Mouse (Mus musculus): Measurements from ENCODE around the gene Mapk8ip3. TPM values are rescaled to one million over a fixed set of nuclear protein-coding genes. Genes with fewer than 3 reads are reported as not detected.

Gene Mapk8ip3
- polyA plus RNA-seq, 1 experiment from 2014 or later, result 25.6 TPM

- H3K4me2 ChIP-seq (ENCODE audit: low read depth, low read length), result no peak overlapping the region
- H3K4me1 ChIP-seq (replicated peaks; ENCODE audit: control insufficient read depth, insufficient read depth, low read length), result no peaks in the 10 kb centered on the region
- H3K36me3 ChIP-seq (ENCODE audit: control insufficient read depth, insufficient read depth, low read length), result peaks cover 39% of the 10 kb centered on the region
- no peak overlapping the region for H3K27ac ChIP-seq (ENCODE audit: low read length)
- 94% methylated on average over 2 of the region's 2 CpGs for WGBS
- no peak for ATAC-seq (ENCODE audit: low read depth)
- no peaks in the 10 kb centered on the region for H3K27me3 ChIP-seq (ENCODE audit: control insufficient read depth, insufficient read depth, low read depth, low read length)
- no peaks in the 10 kb centered on the region for H3K9me3 ChIP-seq (ENCODE audit: control insufficient read depth, low read length)
- no peak overlapping the region for H3K9ac ChIP-seq (ENCODE audit: low read length)
- no peak overlapping the region for H3K4me3 ChIP-seq (ENCODE audit: low read length)
Observed at GRCm38 (mm10) chr17:24907591-24907990, 29.2 kb downstream of the Mapk8ip3 start.

DNA sequence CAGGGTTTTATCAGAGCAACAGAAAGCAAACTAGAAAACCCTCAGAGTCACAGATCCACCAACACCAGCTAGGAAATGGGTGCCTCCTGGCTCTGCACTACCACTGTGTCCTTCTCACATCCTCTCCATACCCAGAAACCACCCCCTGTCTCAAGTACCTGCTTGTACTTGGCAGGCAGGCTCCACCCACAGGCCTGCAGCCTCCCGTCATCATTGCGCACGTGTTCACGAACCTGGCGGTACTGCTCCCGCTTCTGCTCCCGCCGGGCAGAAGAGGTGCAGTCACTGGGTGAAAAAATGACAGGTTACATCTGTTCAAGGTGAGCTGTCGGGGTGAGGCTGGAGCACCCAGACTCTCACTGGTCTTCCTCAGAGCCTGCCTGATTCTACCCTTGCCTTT lies 33.0 kb downstream of the Mapk8ip3 start:
- H3K4me1 ChIP-seq (replicated peaks; ENCODE audit: control insufficient read depth, insufficient read depth, low read length), result no peaks in the 10 kb centered on the region
- H3K27ac ChIP-seq (ENCODE audit: low read length), result no peak overlapping the region
- H3K9me3 ChIP-seq (ENCODE audit: control insufficient read depth, low read length), result no peaks in the 10 kb centered on the region
- H3K27me3 ChIP-seq (ENCODE audit: control insufficient read depth, insufficient read depth, low read depth, low read length), result no peaks in the 10 kb centered on the region
- no peak overlapping the region for H3K9ac ChIP-seq (ENCODE audit: low read length)
- 82% methylated on average over 9 of the region's 9 CpGs for WGBS
- H3K36me3 ChIP-seq (ENCODE audit: control insufficient read depth, insufficient read depth, low read length), result peaks cover 59% of the 10 kb centered on the region
- H3K4me2 ChIP-seq (ENCODE audit: low read depth, low read length), result no peak overlapping the region
- no peak for ATAC-seq (ENCODE audit: low read depth)
- H3K4me3 ChIP-seq (ENCODE audit: low read length), result no peak overlapping the region

DNA sequence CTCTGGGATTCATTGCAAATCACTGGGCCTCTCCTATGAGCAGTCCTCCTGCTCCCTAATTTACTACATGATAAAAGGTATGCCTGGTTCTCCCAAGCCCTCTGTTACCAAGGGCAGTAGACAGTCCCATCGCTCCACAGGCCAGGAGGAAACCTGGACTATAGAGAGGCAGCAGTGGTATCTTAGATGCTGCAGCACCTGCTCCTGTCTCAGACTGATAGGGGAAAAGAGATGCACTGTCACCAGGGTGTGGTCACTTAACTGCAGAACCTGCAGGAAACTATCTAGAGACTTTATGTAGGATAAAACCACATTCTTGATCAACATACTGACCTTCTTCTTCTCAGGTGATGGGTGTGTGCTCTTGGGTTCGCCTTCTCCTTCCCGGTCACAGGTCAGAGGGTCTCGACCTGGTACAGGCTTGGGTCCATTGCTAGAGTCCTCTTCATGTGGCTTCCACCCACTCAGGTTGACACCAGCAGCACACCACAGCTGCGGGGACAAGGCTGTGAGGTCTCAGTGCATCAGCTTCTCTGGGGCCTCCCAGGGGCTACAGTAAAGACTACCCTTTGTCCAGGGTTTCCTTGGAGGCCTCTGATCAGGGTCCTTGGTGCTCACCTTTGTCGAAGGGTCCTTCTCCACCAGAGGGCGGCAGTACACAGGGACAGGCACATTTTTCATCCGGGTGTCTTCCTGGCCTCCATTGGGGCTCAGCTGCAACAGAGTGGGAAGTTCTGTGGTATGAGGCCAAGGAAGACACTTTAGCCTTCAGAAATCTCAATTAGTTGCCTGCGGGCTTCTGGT lies 33.9 kb downstream of the Mapk8ip3 start:
- H3K36me3 ChIP-seq (ENCODE audit: control insufficient read depth, insufficient read depth, low read length), result peaks cover 56% of the 10 kb centered on the region
- H3K27me3 ChIP-seq (ENCODE audit: control insufficient read depth, insufficient read depth, low read depth, low read length), result no peaks in the 10 kb centered on the region
- no peak overlapping the region for H3K27ac ChIP-seq (ENCODE audit: low read length)
- no peak overlapping the region for H3K9ac ChIP-seq (ENCODE audit: low read length)
- H3K4me2 ChIP-seq (ENCODE audit: low read depth, low read length), result no peak overlapping the region
- no peak for ATAC-seq (ENCODE audit: low read depth)
- H3K4me1 ChIP-seq (replicated peaks; ENCODE audit: control insufficient read depth, insufficient read depth, low read length), result no peaks in the 10 kb centered on the region
- no peak overlapping the region for H3K4me3 ChIP-seq (ENCODE audit: low read length)
- H3K9me3 ChIP-seq (ENCODE audit: control insufficient read depth, low read length), result no peaks in the 10 kb centered on the region
- WGBS, result 66% methylated on average over 9 of the region's 9 CpGs

- H3K4me2 ChIP-seq (ENCODE audit: low read depth, low read length), result no peak overlapping the region
- H3K9me3 ChIP-seq (ENCODE audit: control insufficient read depth, low read length), result no peaks in the 10 kb centered on the region
- no peak overlapping the region for H3K4me3 ChIP-seq (ENCODE audit: low read length)
- no peak overlapping the region for H3K9ac ChIP-seq (ENCODE audit: low read length)
- peaks cover 52% of the 10 kb centered on the region for H3K36me3 ChIP-seq (ENCODE audit: control insufficient read depth, insufficient read depth, low read length)
- peaks cover 5% of the 10 kb centered on the region for H3K4me1 ChIP-seq (replicated peaks; ENCODE audit: control insufficient read depth, insufficient read depth, low read length)
- ATAC-seq (ENCODE audit: low read depth), result no peak
- H3K27me3 ChIP-seq (ENCODE audit: control insufficient read depth, insufficient read depth, low read depth, low read length), result no peaks in the 10 kb centered on the region
- no peak overlapping the region for H3K27ac ChIP-seq (ENCODE audit: low read length)
- 87% methylated on average over 5 of the region's 5 CpGs for WGBS
Observed at GRCm38 (mm10) chr17:24902124-24902523, 34.7 kb downstream of the Mapk8ip3 start.

GRCm38 (mm10) chr17:24900014-24900413 lies 36.8 kb downstream of the Mapk8ip3 start:
- no peak for ATAC-seq (ENCODE audit: low read depth)

GRCm38 (mm10) chr17:24899153-24899552 lies 37.6 kb downstream of the Mapk8ip3 start:
- 80% methylated on average over 5 of the region's 5 CpGs for WGBS
- Histone ChIP-seq H3K4me2 (ENCODE audit: low read depth, low read length) (no peak overlapping the region), H3K4me3 (ENCODE audit: low read length) (no peak overlapping the region), H3K27ac (ENCODE audit: low read length) (no peak overlapping the region), H3K9ac (ENCODE audit: low read length) (no peak overlapping the region), H3K27me3 (ENCODE audit: control insufficient read depth, insufficient read depth, low read depth, low read length) (no peaks in the 10 kb centered on the region), H3K36me3 (ENCODE audit: control insufficient read depth, insufficient read depth, low read length) (peaks cover 37% of the 10 kb centered on the region), H3K4me1 (replicated peaks; ENCODE audit: control insufficient read depth, insufficient read depth, low read length) (peaks cover 17% of the 10 kb centered on the region), H3K9me3 (ENCODE audit: control insufficient read depth, low read length) (no peaks in the 10 kb centered on the region)
- no peak for ATAC-seq (ENCODE audit: low read depth)

More at GRCm38 (mm10) chr17:24900014-24900413, 36.8 kb downstream of the Mapk8ip3 start:
- Histone ChIP-seq H3K9ac (ENCODE audit: low read length) (no peak overlapping the region), H3K4me2 (ENCODE audit: low read depth, low read length) (no peak overlapping the region), H3K36me3 (ENCODE audit: control insufficient read depth, insufficient read depth, low read length) (peaks cover 43% of the 10 kb centered on the region), H3K27ac (ENCODE audit: low read length) (no peak overlapping the region), H3K4me1 (replicated peaks; ENCODE audit: control insufficient read depth, insufficient read depth, low read length) (peaks cover 15% of the 10 kb centered on the region), H3K9me3 (ENCODE audit: control insufficient read depth, low read length) (no peaks in the 10 kb centered on the region), H3K27me3 (ENCODE audit: control insufficient read depth, insufficient read depth, low read depth, low read length) (no peaks in the 10 kb centered on the region), H3K4me3 (ENCODE audit: low read length) (no peak overlapping the region)
- 92% methylated on average over 6 of the region's 6 CpGs for WGBS

GRCm38 (mm10) chr17:24898041-24898854 lies 38.5 kb downstream of the Mapk8ip3 start:
- peaks cover 21% of the 10 kb centered on the region for H3K4me1 ChIP-seq (replicated peaks; ENCODE audit: control insufficient read depth, insufficient read depth, low read length)
- no peaks in the 10 kb centered on the region for H3K27me3 ChIP-seq (ENCODE audit: control insufficient read depth, insufficient read depth, low read depth, low read length)
- H3K27ac ChIP-seq (ENCODE audit: low read length), result no peak overlapping the region
- ATAC-seq (ENCODE audit: low read depth), result no peak
- H3K36me3 ChIP-seq (ENCODE audit: control insufficient read depth, insufficient read depth, low read length), result peaks cover 32% of the 10 kb centered on the region
- no peak overlapping the region for H3K4me2 ChIP-seq (ENCODE audit: low read depth, low read length)
- no peak overlapping the region for H3K9ac ChIP-seq (ENCODE audit: low read length)
- no peaks in the 10 kb centered on the region for H3K9me3 ChIP-seq (ENCODE audit: control insufficient read depth, low read length)
- 73% methylated on average over 4 of the region's 4 CpGs for WGBS
- no peak overlapping the region for H3K4me3 ChIP-seq (ENCODE audit: low read length)

GRCm38 (mm10) chr17:24897600-24897999 lies 39.2 kb downstream of the Mapk8ip3 start:
- H3K36me3 ChIP-seq (ENCODE audit: control insufficient read depth, insufficient read depth, low read length), result peaks cover 36% of the 10 kb centered on the region
- no peak for ATAC-seq (ENCODE audit: low read depth)
- H3K9me3 ChIP-seq (ENCODE audit: control insufficient read depth, low read length), result no peaks in the 10 kb centered on the region
- no peak overlapping the region for H3K4me2 ChIP-seq (ENCODE audit: low read depth, low read length)
- H3K27ac ChIP-seq (ENCODE audit: low read length), result no peak overlapping the region
- H3K9ac ChIP-seq (ENCODE audit: low read length), result no peak overlapping the region; the same call in 1 of the 2 replicates
- 71% methylated on average over 4 of the region's 4 CpGs for WGBS
- peaks cover 21% of the 10 kb centered on the region for H3K4me1 ChIP-seq (replicated peaks; ENCODE audit: control insufficient read depth, insufficient read depth, low read length)
- H3K27me3 ChIP-seq (ENCODE audit: control insufficient read depth, insufficient read depth, low read depth, low read length), result no peaks in the 10 kb centered on the region
- no peak overlapping the region for H3K4me3 ChIP-seq (ENCODE audit: low read length)

GRCm38 (mm10) chr17:24896993-24897269 lies 39.8 kb downstream of the Mapk8ip3 start:
- ATAC-seq (ENCODE audit: low read depth), result no peak
- peak overlapping the region; percentile 61 for H3K4me3 ChIP-seq (ENCODE audit: low read length)
- peak overlapping the region; percentile 96 for H3K9ac ChIP-seq (ENCODE audit: low read length)
- H3K27me3 ChIP-seq (ENCODE audit: control insufficient read depth, insufficient read depth, low read depth, low read length), result no peaks in the 10 kb centered on the region
- peaks cover 36% of the 10 kb centered on the region for H3K36me3 ChIP-seq (ENCODE audit: control insufficient read depth, insufficient read depth, low read length)
- H3K27ac ChIP-seq (ENCODE audit: low read length), result peak overlapping the region; percentile 54
- peak overlapping the region; percentile 97 for H3K4me2 ChIP-seq (ENCODE audit: low read depth, low read length)
- H3K4me1 ChIP-seq (replicated peaks; ENCODE audit: control insufficient read depth, insufficient read depth, low read length), result peaks cover 21% of the 10 kb centered on the region
- no peaks in the 10 kb centered on the region for H3K9me3 ChIP-seq (ENCODE audit: control insufficient read depth, low read length)
- 22% methylated on average over 11 of the region's 11 CpGs for WGBS

Data from lung, embryonic 16.5 days (tissue).